Mouse (Mus musculus) CD4-positive naive resting alpha-beta T cell, adult 76 days (primary cell): ENCODE results near the gene Pla2g2d. TPM values are rescaled to one million over a fixed set of nuclear protein-coding genes. Genes with fewer than 3 reads are reported as not detected.

Experiments
- total RNA-seq: library from RNA; stranded (reverse); gene quantifications from one replicate; pipeline ENCODE4 v1.2.4, GENCODE M21; 2023

The Pla2g2d gene
- total RNA-seq = 0.47 TPM

GRCm38 (mm10) chr4:138775435-138775834 lies at the start of gene Pla2g2d:
Gene Pla2g2d (plus strand): TSS chr4:138775735.

GRCm38 (mm10) chr4:138737031-138737430 lies 38.5 kb upstream of the Pla2g2d start, which contains the start of gene Ubxn10:
Gene Ubxn10 (minus strand): TSS chr4:138737167.

DNA sequence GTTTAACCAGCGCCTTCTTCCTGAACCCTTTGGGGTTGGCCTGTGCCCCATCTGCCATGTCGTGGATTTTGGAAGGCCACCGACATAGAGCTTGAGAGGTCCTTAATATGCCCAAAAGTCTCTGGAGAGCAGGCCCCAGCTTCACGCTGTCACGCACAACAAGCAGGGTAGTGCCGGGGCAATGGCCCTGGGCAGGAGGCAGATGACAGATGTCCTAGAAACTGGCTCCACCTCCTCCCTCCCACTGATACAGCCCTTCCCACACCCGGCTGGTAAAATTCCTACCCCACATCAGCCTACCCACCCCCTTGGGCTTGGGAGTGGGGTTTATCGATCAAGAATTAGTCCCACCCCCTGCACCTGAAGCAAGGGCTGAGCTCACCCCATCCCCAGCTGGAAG lies 18.1 kb upstream of the Pla2g2d start, which contains the start of gene Pla2g2f:
Gene Pla2g2f, minus strand, starts transcription at position 211 of the 400 bp plus-strand sequence.

Other genes starting within 250 kb of the Pla2g2d start
- not detected for gene Vwa5b1, start 139.9 kb upstream of the Pla2g2d start, total RNA-seq
- gene Pla2g2c, start 50.9 kb upstream of the Pla2g2d start, total RNA-seq = not detected
- not detected for gene Ubxn10, start 38.6 kb upstream of the Pla2g2d start, total RNA-seq
- not detected for gene Pla2g2f, start 18.1 kb upstream of the Pla2g2d start, total RNA-seq
- not detected for gene Pla2g5, start 87.7 kb downstream of the Pla2g2d start, total RNA-seq
- not detected for gene Gm13030, start 98.2 kb downstream of the Pla2g2d start, total RNA-seq
- gene Pla2g2e, start 102.2 kb downstream of the Pla2g2d start, total RNA-seq = not detected
- 7.4 TPM for gene Otud3, start 138.2 kb downstream of the Pla2g2d start, total RNA-seq
- gene Rnf186, start 191.4 kb downstream of the Pla2g2d start, total RNA-seq = not detected
- gene Tmco4, start 197.2 kb downstream of the Pla2g2d start, total RNA-seq = 44.3 TPM